Mouse (Mus musculus): ENCODE measurements at regions not wholly inside any gene's neighbourhood (a gene's known extent, or its start where the extent isn't known, plus 50 kb on each side); places are given as distances from the start of the nearest gene placed in this dataset.
A peak's percentile ranks its signal among the peaks of the same experiment; 100 is the strongest.

GRCm38 (mm10) chr7:64045292-64045691 is 106.6 kb upstream of the Klf13 start:
- Histone ChIP-seq H3K4me2 (no peak overlapping the region), H3K9ac (ENCODE audit: low read depth, low read length) (no peak overlapping the region), H3K27me3 (replicated peaks; ENCODE audit: control insufficient read depth, insufficient read depth, low read length) (no peaks in the 10 kb centered on the region), H3K4me3 (ENCODE audit: low read depth, low read length) (no peak overlapping the region), H3K36me3 (ENCODE audit: control insufficient read depth, insufficient read depth, low read length) (no peaks in the 10 kb centered on the region), H3K9me3 (ENCODE audit: control insufficient read depth, low read length) (peaks cover 5% of the 10 kb centered on the region; the same call in 1 of the 2 replicates), H3K27ac (ENCODE audit: low read depth, low read length) (no peak overlapping the region), H3K4me1 (replicated peaks; ENCODE audit: control insufficient read depth, insufficient read depth, low read length) (peaks cover 47% of the 10 kb centered on the region)
- no peak for ATAC-seq (replicated peaks; ENCODE audit: low FRiP score)
- WGBS: 83% methylated on average over 3 of the region's 3 CpGs
- DNase-seq (ENCODE audit: low spot score): no peak

GRCm38 (mm10) chr7:64042978-64043377 is 104.3 kb upstream of the Klf13 start:
- Histone ChIP-seq H3K4me1 (replicated peaks; ENCODE audit: control insufficient read depth, insufficient read depth, low read length) (peaks cover 47% of the 10 kb centered on the region), H3K9me3 (ENCODE audit: control insufficient read depth, low read length) (peaks cover 5% of the 10 kb centered on the region; the same call in 1 of the 2 replicates), H3K27me3 (replicated peaks; ENCODE audit: control insufficient read depth, insufficient read depth, low read length) (no peaks in the 10 kb centered on the region), H3K4me3 (ENCODE audit: low read depth, low read length) (no peak overlapping the region), H3K9ac (ENCODE audit: low read depth, low read length) (0 out of 2 replicates have a peak overlapping the region, but pooled peaks have one; percentile 14), H3K27ac (ENCODE audit: low read depth, low read length) (no peak overlapping the region), H3K4me2 (no peak overlapping the region), H3K36me3 (ENCODE audit: control insufficient read depth, insufficient read depth, low read length) (no peaks in the 10 kb centered on the region)
- WGBS: 33% methylated on average over 2 of the region's 2 CpGs
- DNase-seq (ENCODE audit: low spot score) (no peak), ATAC-seq (replicated peaks; ENCODE audit: low FRiP score) (no peak)

GRCm38 (mm10) chr7:64041303-64041702 is 102.6 kb upstream of the Klf13 start:
- Histone ChIP-seq H3K9ac (ENCODE audit: low read depth, low read length) (no peak overlapping the region), H3K4me3 (ENCODE audit: low read depth, low read length) (no peak overlapping the region), H3K27me3 (replicated peaks; ENCODE audit: control insufficient read depth, insufficient read depth, low read length) (no peaks in the 10 kb centered on the region), H3K27ac (ENCODE audit: low read depth, low read length) (no peak overlapping the region), H3K9me3 (ENCODE audit: control insufficient read depth, low read length) (peaks cover 5% of the 10 kb centered on the region; the same call in 1 of the 2 replicates), H3K36me3 (ENCODE audit: control insufficient read depth, insufficient read depth, low read length) (no peaks in the 10 kb centered on the region), H3K4me2 (no peak overlapping the region), H3K4me1 (replicated peaks; ENCODE audit: control insufficient read depth, insufficient read depth, low read length) (peaks cover 42% of the 10 kb centered on the region)
- ATAC-seq (replicated peaks; ENCODE audit: low FRiP score): no peak
- 90% methylated on average over 7 of the region's 7 CpGs for WGBS
- DNase-seq (ENCODE audit: low spot score): no peak

GRCm38 (mm10) chr7:64040026-64040737 is 101.5 kb upstream of the Klf13 start:
- WGBS: 62% methylated on average over 7 of the region's 7 CpGs
- Histone ChIP-seq H3K27me3 (replicated peaks; ENCODE audit: control insufficient read depth, insufficient read depth, low read length) (no peaks in the 10 kb centered on the region), H3K9ac (ENCODE audit: low read depth, low read length) (peak overlapping the region; percentile 7; the same call in 1 of the 2 replicates), H3K9me3 (ENCODE audit: control insufficient read depth, low read length) (peaks cover 5% of the 10 kb centered on the region; the same call in 1 of the 2 replicates), H3K4me1 (replicated peaks; ENCODE audit: control insufficient read depth, insufficient read depth, low read length) (peaks cover 52% of the 10 kb centered on the region), H3K27ac (ENCODE audit: low read depth, low read length) (peak overlapping the region; percentile 89), H3K4me3 (ENCODE audit: low read depth, low read length) (no peak overlapping the region), H3K4me2 (peak overlapping the region; percentile 47), H3K36me3 (ENCODE audit: control insufficient read depth, insufficient read depth, low read length) (no peaks in the 10 kb centered on the region)
- ATAC-seq (replicated peaks; ENCODE audit: low FRiP score): peak; percentile 92
- DNase-seq (ENCODE audit: low spot score): peak; percentile 42

- WGBS: 73% methylated on average over 8 of the region's 8 CpGs
- no peak for ATAC-seq (replicated peaks; ENCODE audit: low FRiP score)
- Histone ChIP-seq H3K9me3 (ENCODE audit: control insufficient read depth, low read length) (peaks cover 5% of the 10 kb centered on the region; the same call in 1 of the 2 replicates), H3K27me3 (replicated peaks; ENCODE audit: control insufficient read depth, insufficient read depth, low read length) (no peaks in the 10 kb centered on the region), H3K36me3 (ENCODE audit: control insufficient read depth, insufficient read depth, low read length) (no peaks in the 10 kb centered on the region), H3K27ac (ENCODE audit: low read depth, low read length) (peak overlapping the region; percentile 45; the same call in 1 of the 2 replicates), H3K4me3 (ENCODE audit: low read depth, low read length) (no peak overlapping the region), H3K4me2 (no peak overlapping the region), H3K9ac (ENCODE audit: low read depth, low read length) (no peak overlapping the region), H3K4me1 (replicated peaks; ENCODE audit: control insufficient read depth, insufficient read depth, low read length) (peaks cover 58% of the 10 kb centered on the region)
- DNase-seq (ENCODE audit: low spot score): no peak
Observed at GRCm38 (mm10) chr7:64037701-64038231, 99.1 kb upstream of the Klf13 start.

GRCm38 (mm10) chr7:64036154-64036553 is 97.4 kb upstream of the Klf13 start:
- Histone ChIP-seq H3K36me3 (ENCODE audit: control insufficient read depth, insufficient read depth, low read length) (no peaks in the 10 kb centered on the region), H3K27ac (ENCODE audit: low read depth, low read length) (peak overlapping the region; percentile 0; the same call in 1 of the 2 replicates), H3K9ac (ENCODE audit: low read depth, low read length) (no peak overlapping the region), H3K4me1 (replicated peaks; ENCODE audit: control insufficient read depth, insufficient read depth, low read length) (peaks cover 55% of the 10 kb centered on the region), H3K4me3 (ENCODE audit: low read depth, low read length) (no peak overlapping the region), H3K4me2 (no peak overlapping the region), H3K9me3 (ENCODE audit: control insufficient read depth, low read length) (peaks cover under 1% of the 10 kb centered on the region; the same call in 1 of the 2 replicates), H3K27me3 (replicated peaks; ENCODE audit: control insufficient read depth, insufficient read depth, low read length) (no peaks in the 10 kb centered on the region)
- WGBS: 68% methylated on average over 7 of the region's 7 CpGs
- no peak for DNase-seq (ENCODE audit: low spot score)
- ATAC-seq (replicated peaks; ENCODE audit: low FRiP score): peak; percentile 43

- Histone ChIP-seq H3K27me3 (replicated peaks; ENCODE audit: control insufficient read depth, insufficient read depth, low read length) (no peaks in the 10 kb centered on the region), H3K4me2 (no peak overlapping the region), H3K4me1 (replicated peaks; ENCODE audit: control insufficient read depth, insufficient read depth, low read length) (peaks cover 52% of the 10 kb centered on the region), H3K27ac (ENCODE audit: low read depth, low read length) (peak overlapping the region; percentile 23), H3K4me3 (ENCODE audit: low read depth, low read length) (no peak overlapping the region), H3K9me3 (ENCODE audit: control insufficient read depth, low read length) (no peaks in the 10 kb centered on the region), H3K36me3 (ENCODE audit: control insufficient read depth, insufficient read depth, low read length) (no peaks in the 10 kb centered on the region), H3K9ac (ENCODE audit: low read depth, low read length) (0 out of 2 replicates have a peak overlapping the region, but pooled peaks have one; percentile 13)
- ATAC-seq (replicated peaks; ENCODE audit: low FRiP score) (0 out of 2 replicates have a peak, but pooled peaks have one; percentile 24), DNase-seq (ENCODE audit: low spot score) (no peak)
- WGBS: 37% methylated on average over 8 of the region's 8 CpGs
Observed at GRCm38 (mm10) chr7:64035025-64035606, 96.4 kb upstream of the Klf13 start.

- Histone ChIP-seq H3K4me2 (no peak overlapping the region), H3K4me1 (replicated peaks; ENCODE audit: control insufficient read depth, insufficient read depth, low read length) (peaks cover 46% of the 10 kb centered on the region), H3K27ac (ENCODE audit: low read depth, low read length) (no peak overlapping the region), H3K9me3 (ENCODE audit: control insufficient read depth, low read length) (no peaks in the 10 kb centered on the region), H3K4me3 (ENCODE audit: low read depth, low read length) (no peak overlapping the region), H3K27me3 (replicated peaks; ENCODE audit: control insufficient read depth, insufficient read depth, low read length) (no peaks in the 10 kb centered on the region), H3K9ac (ENCODE audit: low read depth, low read length) (no peak overlapping the region), H3K36me3 (ENCODE audit: control insufficient read depth, insufficient read depth, low read length) (no peaks in the 10 kb centered on the region)
- WGBS: 55% methylated on average over 1 of the region's 1 CpGs
- DNase-seq (ENCODE audit: low spot score): no peak
- 0 out of 2 replicates have a peak, but pooled peaks have one; percentile 41 for ATAC-seq (replicated peaks; ENCODE audit: low FRiP score)
Observed at GRCm38 (mm10) chr7:64034493-64034892, 95.8 kb upstream of the Klf13 start.

Data from liver, embryonic 11.5 days (tissue).